Mouse (Mus musculus) limb, embryonic 12.5 days (tissue): ENCODE results near the gene Psmb9. TPM values are rescaled to one million over a fixed set of nuclear protein-coding genes. Genes with fewer than 3 reads are reported as not detected.

Source experiments
- ATAC-seq: fragments of 200-750 bp; cut with Nextera tagmentation; 2 replicates; pipeline ENCODE4 v1.8.0; 2017; ENCODE audit warnings: low read depth, moderate TSS enrichment; ENCODE audit not compliant: insufficient number of reproducible peaks, insufficient read depth, low FRiP score, low TSS enrichment
- H3K27ac ChIP-seq: fragments of 300-500 bp; sonication (generic); 2 replicates; pipeline ENCODE4 v1.5.1; 2016; ENCODE audit warnings: mild to moderate bottlenecking, moderate library complexity
- H3K27me3 ChIP-seq: fragments of 300-500 bp; sonication (generic); 2 replicates; pipeline ENCODE4 v1.6.1; 2016; ENCODE audit warnings: mild to moderate bottlenecking, moderate library complexity
- H3K36me3 ChIP-seq: fragments of 300-500 bp; sonication (generic); 2 replicates; pipeline ENCODE4 v1.6.1; 2016; ENCODE audit warnings: mild to moderate bottlenecking, moderate library complexity
- H3K4me1 ChIP-seq: fragments of 300-500 bp; sonication (generic); replicated peaks from 2 replicates; pipeline ENCODE4 v1.6.1; 2016
- H3K4me2 ChIP-seq: fragments of 300-500 bp; sonication (generic); 2 replicates; pipeline ENCODE4 v1.6.1; 2016; ENCODE audit warnings: mild to moderate bottlenecking, moderate library complexity
- H3K4me3 ChIP-seq: fragments of 300-500 bp; sonication (generic); replicated peaks from 2 replicates; pipeline ENCODE4 v1.5.1; 2016; ENCODE audit warnings: mild to moderate bottlenecking
- H3K9ac ChIP-seq: fragments of 300-500 bp; sonication (generic); replicated peaks from 2 replicates; pipeline ENCODE4 v1.6.1; 2016; ENCODE audit warnings: mild to moderate bottlenecking, moderate library complexity
- H3K9me3 ChIP-seq: fragments of 300-500 bp; sonication (generic); 2 replicates; pipeline ENCODE4 v1.6.1; 2016; ENCODE audit warnings: mild to moderate bottlenecking, moderate library complexity
- WGBS: fragments of 180-500 bp; shearing (Covaris S2); methylation state at CpG from one replicate; pipeline ENCODE4 v1.1.7; 2016; 5-methylcytosine and 5-hydroxymethylcytosine counted together
- polyA plus RNA-seq: library from polyadenylated mRNA; unstranded; fragments of >200 nt; fragmentation: Nextera tagmentation; extraction: Ambion mirVana; gene quantifications from 2 replicates; pipeline ENCODE4 v1.2.1, GENCODE M21; 2016

Psmb9 gene
- polyA plus RNA-seq, 1 experiment from 2014 or later, result 2.4 TPM

DNA sequence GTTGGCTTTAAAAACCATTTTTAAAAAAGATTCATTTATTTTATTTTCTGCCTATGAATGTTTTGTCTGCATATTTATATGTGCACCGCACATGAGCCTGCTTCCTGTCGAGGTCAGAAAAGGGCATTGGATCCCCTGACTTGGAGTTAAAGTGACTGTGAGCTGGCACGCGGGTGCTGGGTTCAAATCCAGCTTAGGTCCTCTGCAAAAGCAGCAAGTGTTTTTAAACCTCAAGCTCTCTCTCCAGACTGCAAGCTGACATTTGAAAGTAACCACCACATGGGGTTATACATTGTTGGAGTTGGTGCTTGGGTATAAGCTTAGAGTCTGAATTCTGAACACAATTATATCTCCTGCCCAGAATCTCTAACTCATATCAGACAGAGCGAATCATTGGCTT lies 30.4 kb upstream of the Psmb9 start:
- no peak for ATAC-seq
- Histone ChIP-seq H3K4me2 (no peak overlapping the region), H3K27ac (no peak overlapping the region), H3K4me3 (no peak overlapping the region), H3K27me3 (peaks cover 34% of the 10 kb centered on the region), H3K9me3 (0 out of 2 replicates have a peak, but pooled peaks cover 8% of the 10 kb centered on the region), H3K9ac (no peak overlapping the region), H3K36me3 (no peaks in the 10 kb centered on the region), H3K4me1 (no peaks in the 10 kb centered on the region)
- 83% methylated on average over 5 of the region's 5 CpGs for WGBS

DNA sequence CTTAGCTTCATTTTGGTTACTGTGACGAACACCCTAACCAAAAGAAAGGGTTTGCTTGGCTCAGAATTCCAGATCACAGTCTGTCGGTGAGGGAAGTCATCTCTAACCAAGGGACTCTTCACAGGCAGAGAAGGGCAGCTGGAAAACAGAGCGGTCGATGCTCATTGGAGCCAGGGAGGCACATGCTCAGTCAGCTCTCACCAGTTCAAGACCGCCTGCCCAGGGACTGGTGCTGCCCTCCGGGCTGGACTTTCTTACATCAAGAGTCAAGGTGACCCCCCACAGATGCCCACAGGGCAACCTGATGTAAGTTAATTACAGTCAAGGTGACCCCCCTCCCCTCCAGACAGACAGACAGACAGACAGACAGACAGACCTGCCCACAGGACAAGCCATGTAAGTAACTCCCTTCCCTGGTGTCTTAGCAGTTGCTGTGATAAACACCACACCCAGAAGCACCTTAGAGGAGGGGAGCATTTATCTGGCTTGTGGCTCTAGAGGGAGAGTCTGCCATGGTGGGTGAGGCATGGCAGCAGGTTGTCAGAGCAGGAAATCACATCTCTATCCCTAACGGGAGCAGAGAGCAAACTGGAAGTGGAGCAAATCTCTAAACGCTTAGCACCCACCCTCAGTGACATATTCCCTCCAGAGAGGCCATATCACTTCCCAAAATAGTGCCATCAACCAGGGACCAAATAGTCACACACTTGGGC lies 29.8 kb upstream of the Psmb9 start:
- Histone ChIP-seq H3K4me1 (no peaks in the 10 kb centered on the region), H3K9me3 (0 out of 2 replicates have a peak, but pooled peaks cover 8% of the 10 kb centered on the region), H3K4me3 (no peak overlapping the region), H3K27ac (no peak overlapping the region), H3K9ac (no peak overlapping the region), H3K36me3 (no peaks in the 10 kb centered on the region), H3K4me2 (no peak overlapping the region), H3K27me3 (peaks cover 40% of the 10 kb centered on the region)
- ATAC-seq, result no peak
- 86% methylated on average over 8 of the region's 8 CpGs for WGBS

DNA sequence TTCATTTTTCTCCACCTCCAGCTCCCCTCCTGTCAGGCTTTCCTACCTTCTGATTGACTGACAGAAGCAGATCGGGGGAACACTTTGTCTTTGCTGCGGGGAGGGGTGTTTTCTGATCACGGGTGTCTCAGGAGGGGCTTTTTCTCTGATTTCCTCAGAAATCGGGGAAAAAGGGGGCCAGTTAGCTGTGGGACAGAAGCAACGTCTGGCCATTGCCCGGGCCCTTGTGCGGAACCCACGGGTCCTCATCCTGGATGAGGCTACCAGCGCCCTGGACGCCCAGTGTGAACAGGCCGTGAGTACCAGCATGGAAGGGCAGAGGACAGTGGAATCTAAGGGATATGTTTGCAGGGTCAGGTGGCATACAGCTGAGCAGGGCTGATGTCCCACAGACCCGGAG lies 27.6 kb upstream of the Psmb9 start:
- Histone ChIP-seq H3K27ac (no peak overlapping the region), H3K4me2 (no peak overlapping the region), H3K4me1 (no peaks in the 10 kb centered on the region), H3K9ac (no peak overlapping the region), H3K36me3 (no peaks in the 10 kb centered on the region), H3K27me3 (peaks cover 62% of the 10 kb centered on the region), H3K9me3 (0 out of 2 replicates have a peak, but pooled peaks cover 8% of the 10 kb centered on the region), H3K4me3 (no peak overlapping the region)
- 87% methylated on average over 12 of the region's 12 CpGs for WGBS
- no peak for ATAC-seq

DNA sequence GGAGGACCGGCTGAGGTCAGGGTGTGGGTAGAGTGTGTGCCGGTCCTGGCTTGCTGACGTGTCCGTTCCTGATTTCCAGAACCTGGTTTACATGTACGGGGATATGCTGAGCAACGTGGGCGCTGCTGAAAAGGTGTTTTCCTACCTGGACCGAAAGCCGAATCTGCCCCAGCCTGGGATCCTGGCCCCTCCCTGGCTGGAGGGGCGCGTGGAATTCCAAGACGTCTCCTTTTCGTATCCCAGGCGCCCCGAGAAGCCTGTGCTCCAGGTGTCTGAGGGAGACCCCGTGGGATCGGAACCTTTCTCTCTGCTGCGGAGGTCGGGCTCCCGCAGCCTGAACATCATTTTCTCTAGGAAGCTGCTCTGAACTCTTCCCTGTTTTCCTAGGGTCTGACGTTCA lies 26.4 kb upstream of the Psmb9 start:
- H3K27ac ChIP-seq, result no peak overlapping the region
- H3K4me3 ChIP-seq, result no peak overlapping the region
- H3K36me3 ChIP-seq, result no peaks in the 10 kb centered on the region
- peak overlapping the region; percentile 27; the same call in 1 of the 2 replicates for H3K4me2 ChIP-seq
- H3K9me3 ChIP-seq, result peaks cover 10% of the 10 kb centered on the region; the same call in 1 of the 2 replicates
- WGBS, result 45% methylated on average over 21 of the region's 21 CpGs
- peaks cover 73% of the 10 kb centered on the region for H3K27me3 ChIP-seq
- H3K9ac ChIP-seq, result no peak overlapping the region; the same call in 1 of the 2 replicates
- no peaks in the 10 kb centered on the region for H3K4me1 ChIP-seq
- no peak for ATAC-seq

DNA sequence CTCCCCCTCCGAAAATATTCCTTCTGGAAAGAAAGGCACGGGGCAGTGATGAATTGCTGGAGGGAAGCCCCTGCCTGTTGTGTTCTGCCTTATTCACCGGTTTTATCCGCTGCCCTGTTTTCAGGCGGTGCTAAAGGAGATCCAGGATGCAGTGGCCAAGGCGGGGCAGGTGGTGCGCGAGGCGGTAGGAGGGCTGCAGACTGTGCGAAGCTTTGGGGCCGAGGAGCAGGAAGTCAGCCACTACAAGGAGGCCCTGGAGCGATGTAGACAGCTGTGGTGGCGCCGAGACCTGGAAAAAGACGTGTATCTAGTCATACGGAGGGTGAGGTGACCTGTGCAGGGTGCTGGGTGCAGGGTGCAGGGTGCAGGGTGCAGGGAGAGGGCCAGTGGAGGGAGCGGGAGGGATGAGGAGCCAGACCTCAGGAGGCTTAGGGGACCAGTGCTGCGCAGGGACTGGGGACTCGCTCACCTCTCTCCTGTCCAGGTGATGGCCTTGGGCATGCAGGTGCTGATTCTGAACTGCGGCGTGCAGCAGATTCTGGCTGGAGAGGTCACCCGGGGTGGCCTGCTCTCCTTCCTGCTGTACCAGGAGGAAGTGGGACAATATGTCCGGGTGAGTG lies 24.3 kb upstream of the Psmb9 start:
- Histone ChIP-seq H3K27me3 (peaks cover 90% of the 10 kb centered on the region), H3K9ac (0 out of 2 replicates have a peak overlapping the region, but pooled peaks have one; percentile 14), H3K27ac (no peak overlapping the region), H3K4me3 (0 out of 2 replicates have a peak overlapping the region, but pooled peaks have one; percentile 4), H3K4me2 (no peak overlapping the region), H3K4me1 (no peaks in the 10 kb centered on the region), H3K9me3 (peaks cover 4% of the 10 kb centered on the region; the same call in 1 of the 2 replicates), H3K36me3 (no peaks in the 10 kb centered on the region)
- ATAC-seq, result no peak
- 19% methylated on average over 23 of the region's 23 CpGs for WGBS

DNA sequence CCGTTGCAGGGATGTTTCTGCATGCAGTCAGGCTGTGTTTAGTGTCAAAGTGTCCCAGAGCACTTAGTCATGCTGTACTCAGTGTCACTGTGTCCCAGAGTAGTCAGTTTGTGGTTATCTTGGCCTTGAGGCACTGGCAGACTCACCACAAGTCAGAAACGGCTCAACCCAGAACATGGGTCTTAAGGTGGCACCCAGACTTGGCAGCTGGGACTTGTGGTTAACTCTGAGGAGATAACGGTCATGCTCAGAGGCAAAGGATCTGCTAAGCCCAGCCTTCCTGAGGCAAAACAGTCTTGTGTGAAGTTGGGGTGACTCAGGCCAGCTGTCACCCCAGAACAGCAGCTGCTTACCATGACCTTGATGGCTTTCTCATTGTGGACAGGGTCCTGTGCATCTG lies 23.0 kb upstream of the Psmb9 start:
- Histone ChIP-seq H3K4me1 (no peaks in the 10 kb centered on the region), H3K4me3 (no peak overlapping the region), H3K4me2 (no peak overlapping the region), H3K9ac (no peak overlapping the region), H3K27ac (no peak overlapping the region), H3K36me3 (no peaks in the 10 kb centered on the region), H3K27me3 (peaks cover 94% of the 10 kb centered on the region), H3K9me3 (peaks cover 4% of the 10 kb centered on the region; the same call in 1 of the 2 replicates)
- no peak for ATAC-seq
- 76% methylated on average over 3 of the region's 3 CpGs for WGBS

DNA sequence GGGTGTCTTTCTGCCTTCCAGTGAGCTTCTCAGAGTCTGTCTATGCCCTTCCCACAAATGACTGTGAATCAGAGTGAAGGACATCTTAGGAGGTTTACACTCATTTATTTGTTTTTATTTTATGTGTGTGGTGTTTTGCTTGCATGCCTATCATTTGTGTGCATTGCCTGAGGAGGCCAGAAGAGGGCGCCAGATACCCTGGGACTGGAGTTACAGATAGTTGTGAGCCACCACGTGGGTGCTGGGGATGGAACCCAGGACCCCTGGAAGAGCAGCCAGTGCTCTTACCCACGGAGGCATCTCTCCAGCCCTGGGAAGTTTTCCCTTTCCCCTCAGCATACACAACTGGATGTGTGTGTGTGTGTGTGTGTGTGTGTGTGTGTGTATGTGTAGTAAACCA lies 22.1 kb upstream of the Psmb9 start:
- no peak overlapping the region for H3K9ac ChIP-seq
- 45% methylated on average over 3 of the region's 3 CpGs for WGBS
- H3K4me1 ChIP-seq, result peaks cover 6% of the 10 kb centered on the region; the same call in 1 of the 2 replicates
- no peak for ATAC-seq
- peaks cover 4% of the 10 kb centered on the region; the same call in 1 of the 2 replicates for H3K9me3 ChIP-seq
- H3K27ac ChIP-seq, result no peak overlapping the region
- no peaks in the 10 kb centered on the region for H3K36me3 ChIP-seq
- H3K4me3 ChIP-seq, result no peak overlapping the region
- no peak overlapping the region for H3K4me2 ChIP-seq
- H3K27me3 ChIP-seq, result peaks cover 94% of the 10 kb centered on the region

DNA sequence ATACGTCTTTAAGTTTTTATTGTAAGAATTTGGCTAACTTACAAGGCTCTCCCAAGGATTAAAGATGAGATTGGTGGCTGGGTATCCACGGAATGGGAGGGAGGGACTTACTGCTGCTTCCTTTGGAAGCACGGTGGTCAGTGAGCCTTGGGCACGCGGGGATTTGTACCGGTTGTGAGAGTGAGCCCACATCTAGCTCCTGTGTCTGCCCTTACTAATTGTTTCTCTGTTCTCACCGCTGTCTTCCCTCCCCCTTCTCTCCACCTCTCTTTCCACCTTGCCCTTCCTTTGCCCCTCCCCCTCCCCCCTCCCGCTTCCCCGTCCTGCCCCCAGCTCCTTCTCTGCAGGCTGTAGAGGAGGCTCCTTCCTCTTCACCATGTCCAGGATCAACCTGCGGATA lies 20.9 kb upstream of the Psmb9 start:
- WGBS, result 16% methylated on average over 10 of the region's 10 CpGs
- peaks cover 4% of the 10 kb centered on the region; the same call in 1 of the 2 replicates for H3K9me3 ChIP-seq
- no peak overlapping the region for H3K27ac ChIP-seq
- no peak overlapping the region for H3K4me3 ChIP-seq
- ATAC-seq, result no peak
- H3K27me3 ChIP-seq, result peaks cover 92% of the 10 kb centered on the region
- H3K4me1 ChIP-seq, result peaks cover 7% of the 10 kb centered on the region; the same call in 1 of the 2 replicates
- H3K36me3 ChIP-seq, result no peaks in the 10 kb centered on the region
- H3K4me2 ChIP-seq, result no peak overlapping the region
- no peak overlapping the region for H3K9ac ChIP-seq

DNA sequence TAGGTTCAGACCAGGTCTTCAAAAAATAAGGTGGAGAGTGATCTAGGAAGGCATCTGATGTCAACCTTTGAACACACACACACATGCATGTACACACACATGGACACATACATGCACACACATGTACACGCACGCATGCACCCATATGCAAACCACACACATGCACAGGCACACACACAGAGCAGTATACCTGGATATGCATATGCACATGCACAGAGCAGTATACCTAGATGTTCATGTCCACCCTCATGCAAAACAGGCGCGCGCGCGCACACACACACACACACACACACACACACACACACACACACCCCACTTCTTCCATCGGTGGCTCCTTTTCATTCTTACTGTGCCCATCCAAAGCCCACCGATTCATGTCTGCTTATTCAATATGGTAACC lies 20.3 kb upstream of the Psmb9 start:
- Histone ChIP-seq H3K4me1 (peaks cover 7% of the 10 kb centered on the region; the same call in 1 of the 2 replicates), H3K9ac (no peak overlapping the region), H3K27ac (no peak overlapping the region), H3K9me3 (peaks cover 4% of the 10 kb centered on the region; the same call in 1 of the 2 replicates), H3K27me3 (peaks cover 92% of the 10 kb centered on the region), H3K36me3 (no peaks in the 10 kb centered on the region), H3K4me2 (no peak overlapping the region), H3K4me3 (no peak overlapping the region)
- no peak for ATAC-seq
- 93% methylated on average over 9 of the region's 9 CpGs for WGBS

DNA sequence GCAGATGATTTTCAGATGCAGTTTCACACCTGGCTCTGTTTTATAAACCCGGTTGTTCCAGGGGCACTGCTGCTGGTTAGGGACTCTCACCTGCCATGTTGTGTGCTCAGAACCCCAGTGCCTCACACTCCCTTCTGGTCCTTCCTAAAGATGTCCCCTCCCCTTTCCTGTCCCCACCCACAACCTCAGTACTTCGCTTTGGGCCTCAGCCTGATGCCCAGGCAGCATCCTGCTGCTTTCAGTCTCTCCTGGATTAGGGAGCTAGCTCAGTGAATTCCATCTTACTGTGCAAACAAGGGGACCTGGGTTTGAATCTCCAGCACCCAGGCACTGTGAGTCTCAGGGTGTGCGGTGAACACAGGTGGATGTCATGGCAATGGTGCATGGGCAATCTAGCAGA lies 19.9 kb upstream of the Psmb9 start:
- no peaks in the 10 kb centered on the region for H3K36me3 ChIP-seq
- WGBS, result 62% methylated on average over 3 of the region's 3 CpGs

GRCm38 (mm10) chr17:34206731-34207130 lies 19.2 kb upstream of the Psmb9 start:
- peaks cover 4% of the 10 kb centered on the region; the same call in 1 of the 2 replicates for H3K9me3 ChIP-seq
- no peak overlapping the region for H3K9ac ChIP-seq
- H3K4me1 ChIP-seq, result peaks cover 7% of the 10 kb centered on the region; the same call in 1 of the 2 replicates
- WGBS, result 74% methylated on average over 5 of the region's 5 CpGs
- no peak overlapping the region for H3K27ac ChIP-seq
- no peaks in the 10 kb centered on the region for H3K36me3 ChIP-seq
- H3K4me2 ChIP-seq, result no peak overlapping the region
- no peak overlapping the region for H3K4me3 ChIP-seq
- peaks cover 86% of the 10 kb centered on the region for H3K27me3 ChIP-seq
- ATAC-seq, result no peak

More for the DNA sequence above, 19.9 kb upstream of the Psmb9 start:
- Histone ChIP-seq H3K4me1 (peaks cover 7% of the 10 kb centered on the region; the same call in 1 of the 2 replicates), H3K9me3 (peaks cover 4% of the 10 kb centered on the region; the same call in 1 of the 2 replicates), H3K27me3 (peaks cover 91% of the 10 kb centered on the region), H3K4me2 (no peak overlapping the region), H3K27ac (no peak overlapping the region), H3K4me3 (no peak overlapping the region), H3K9ac (no peak overlapping the region)
- ATAC-seq, result no peak
